Mouse (Mus musculus): Measurements from ENCODE around the gene Rnd3. TPM values are rescaled to one million over a fixed set of nuclear protein-coding genes. Genes with fewer than 3 reads are reported as not detected.

The Rnd3 gene
- polyA plus RNA-seq, 1 experiment: not detected

DNA sequence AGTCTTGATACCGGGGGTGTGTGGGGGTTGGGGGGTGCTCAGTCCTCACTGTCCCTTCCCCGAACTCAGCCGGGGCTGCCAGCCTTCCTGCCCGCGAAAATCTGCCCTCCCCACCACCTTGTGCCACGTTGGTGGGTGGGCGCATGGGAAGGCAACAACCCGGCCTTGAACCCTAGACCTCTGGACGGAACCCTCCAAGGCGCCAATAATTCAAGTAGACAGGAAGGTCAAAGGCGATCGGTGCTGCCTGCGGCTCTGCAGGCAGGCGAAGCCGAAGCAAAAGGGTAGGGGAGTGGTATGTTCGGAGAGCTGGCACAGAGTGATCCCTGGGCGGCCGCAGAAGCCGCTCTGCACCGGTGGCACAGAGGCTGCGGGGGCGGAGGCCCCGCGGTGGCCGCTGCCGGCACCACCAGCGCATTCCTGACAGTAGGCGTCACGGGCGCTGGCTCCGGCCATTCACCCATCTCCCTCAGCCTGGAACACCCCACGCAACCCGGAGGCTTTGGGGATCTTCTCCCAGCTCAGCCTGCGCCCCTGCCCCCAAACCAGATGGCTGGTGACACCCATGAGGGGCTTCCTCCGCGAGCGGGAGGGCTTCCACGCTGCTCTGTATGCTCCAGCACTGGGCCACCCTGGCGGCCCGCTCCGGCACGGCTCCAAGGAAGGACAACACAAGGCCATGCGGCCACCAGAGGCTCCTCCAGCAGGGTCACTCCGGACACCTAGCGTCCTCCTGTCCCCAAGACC, 1.4 kb downstream of the Rnd3 start:
- Histone ChIP-seq H3K9me3 (no peaks in the 10 kb centered on the region), H3K4me3 (replicated peaks) (peak overlapping the region; percentile 92), H3K27me3 (replicated peaks) (peaks cover 38% of the 10 kb centered on the region), H3K4me1 (peaks cover 25% of the 10 kb centered on the region), H3K36me3 (replicated peaks; ENCODE audit: low read length) (no peaks in the 10 kb centered on the region)
- TF ChIP-seq FLI1 (IDR thresholded peaks at IDR 0.05; ENCODE audit: low read length) (no peak), GATA1 (IDR thresholded peaks at IDR 0.05; ENCODE audit: borderline replicate concordance, low read length) (no peak)

DNA sequence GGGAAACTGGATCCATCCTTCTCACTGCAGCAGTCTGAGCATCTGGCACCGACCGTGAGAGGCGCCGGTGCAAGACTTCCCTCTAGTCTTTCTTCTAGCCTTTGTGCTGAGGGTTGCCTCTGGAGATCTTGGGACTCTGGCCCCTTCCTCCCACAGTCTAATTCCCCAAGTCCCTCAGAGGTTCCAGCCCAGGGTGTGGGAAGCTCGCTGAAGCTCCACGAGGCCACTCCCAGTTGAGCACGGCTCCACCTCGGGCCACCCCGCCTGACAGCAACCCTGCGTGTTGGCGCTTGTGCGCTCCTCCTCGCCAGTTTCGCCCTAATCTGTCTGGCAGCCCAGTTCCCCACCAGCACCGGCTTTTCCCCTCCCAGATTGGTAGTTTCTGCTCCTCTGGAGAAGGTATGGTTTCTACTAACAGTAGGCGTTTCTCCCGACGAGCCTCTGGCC, 2.0 kb downstream of the Rnd3 start:
- no peak for TF ChIP-seq GATA1 (IDR thresholded peaks at IDR 0.05; ENCODE audit: borderline replicate concordance, low read length)
- no peak for TF ChIP-seq FLI1 (IDR thresholded peaks at IDR 0.05; ENCODE audit: low read length)
- peak overlapping the region; percentile 92 for H3K4me3 ChIP-seq (replicated peaks)
- H3K36me3 ChIP-seq (replicated peaks; ENCODE audit: low read length): no peaks in the 10 kb centered on the region
- peaks cover 38% of the 10 kb centered on the region for H3K27me3 ChIP-seq (replicated peaks)
- peaks cover 25% of the 10 kb centered on the region for H3K4me1 ChIP-seq
- no peaks in the 10 kb centered on the region for H3K9me3 ChIP-seq

DNA sequence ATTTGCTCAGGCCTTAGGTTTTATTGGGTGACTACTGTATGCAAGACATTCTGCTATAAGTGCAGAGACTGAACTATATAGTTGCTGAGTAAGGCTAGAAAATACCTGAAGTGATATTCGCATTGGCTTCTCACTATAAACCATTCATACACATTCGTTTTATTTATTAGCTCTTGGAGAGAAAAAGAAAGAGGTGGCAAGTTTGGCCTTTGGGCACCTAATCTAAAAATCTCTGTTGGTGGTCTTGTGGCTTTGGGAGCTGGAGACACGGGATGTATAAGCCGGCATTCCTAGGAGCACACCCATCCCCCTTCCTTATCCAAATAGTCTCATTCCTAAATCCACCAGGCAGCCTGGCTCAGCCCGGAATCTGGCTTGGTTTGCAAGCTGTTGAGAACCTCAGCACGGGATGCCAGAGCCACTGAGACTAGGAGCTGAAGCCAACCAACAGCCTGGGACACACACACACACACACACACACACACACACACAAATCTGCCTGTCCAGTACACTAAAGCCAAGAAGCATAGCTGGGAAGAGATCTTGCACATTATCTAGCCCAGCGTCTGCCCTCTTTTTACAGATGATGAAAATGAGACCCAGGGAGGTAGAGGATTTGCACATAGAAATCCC, 3.0 kb downstream of the Rnd3 start:
- H3K4me1 ChIP-seq: peaks cover 25% of the 10 kb centered on the region
- H3K36me3 ChIP-seq (replicated peaks; ENCODE audit: low read length): no peaks in the 10 kb centered on the region
- no peaks in the 10 kb centered on the region for H3K9me3 ChIP-seq
- no peak overlapping the region for H3K4me3 ChIP-seq (replicated peaks)
- H3K27me3 ChIP-seq (replicated peaks): peaks cover 38% of the 10 kb centered on the region
- TF ChIP-seq FLI1 (IDR thresholded peaks at IDR 0.05; ENCODE audit: low read length) (no peak), GATA1 (IDR thresholded peaks at IDR 0.05; ENCODE audit: borderline replicate concordance, low read length) (no peak)

DNA sequence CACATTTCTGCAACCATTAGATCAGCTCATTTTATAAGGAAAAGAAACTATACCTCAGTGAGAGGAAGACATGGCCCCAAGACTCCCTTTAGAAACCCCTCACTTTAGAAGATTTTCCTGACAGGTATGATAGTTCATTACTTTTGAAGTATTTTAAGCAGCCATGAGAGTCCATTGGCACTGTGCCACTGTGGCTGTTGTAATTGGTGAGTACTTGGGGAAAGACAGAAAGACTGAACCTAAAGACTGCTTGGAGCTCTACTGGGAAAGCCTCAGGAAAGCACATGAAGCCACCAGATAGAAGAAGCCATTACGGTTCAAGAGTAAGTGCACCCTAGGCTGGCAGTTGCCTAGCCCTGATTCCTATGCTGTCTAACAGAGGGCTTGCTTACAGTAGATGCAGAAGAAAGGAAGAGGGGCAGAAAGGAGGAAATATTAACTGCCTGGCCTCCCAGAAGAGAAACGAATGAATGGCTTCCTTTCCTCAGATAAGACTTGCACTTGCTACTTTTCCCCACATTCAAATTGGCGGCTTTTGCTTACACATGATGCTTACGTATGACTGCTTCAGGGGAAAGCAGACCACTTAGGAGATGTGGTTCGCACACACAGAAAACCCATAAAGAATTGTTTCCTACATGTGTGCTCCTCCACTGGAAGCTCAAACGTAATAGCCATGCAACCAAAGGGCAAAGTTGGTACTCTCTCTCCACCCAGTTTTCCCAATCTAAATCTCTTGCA, 4.4 kb downstream of the Rnd3 start:
- Histone ChIP-seq H3K9me3 (no peaks in the 10 kb centered on the region), H3K4me3 (replicated peaks) (no peak overlapping the region), H3K27me3 (replicated peaks) (peaks cover 38% of the 10 kb centered on the region), H3K4me1 (peaks cover 25% of the 10 kb centered on the region), H3K36me3 (replicated peaks; ENCODE audit: low read length) (no peaks in the 10 kb centered on the region)
- TF ChIP-seq FLI1 (IDR thresholded peaks at IDR 0.05; ENCODE audit: low read length): no peak
- no peak for TF ChIP-seq GATA1 (IDR thresholded peaks at IDR 0.05; ENCODE audit: borderline replicate concordance, low read length)

DNA sequence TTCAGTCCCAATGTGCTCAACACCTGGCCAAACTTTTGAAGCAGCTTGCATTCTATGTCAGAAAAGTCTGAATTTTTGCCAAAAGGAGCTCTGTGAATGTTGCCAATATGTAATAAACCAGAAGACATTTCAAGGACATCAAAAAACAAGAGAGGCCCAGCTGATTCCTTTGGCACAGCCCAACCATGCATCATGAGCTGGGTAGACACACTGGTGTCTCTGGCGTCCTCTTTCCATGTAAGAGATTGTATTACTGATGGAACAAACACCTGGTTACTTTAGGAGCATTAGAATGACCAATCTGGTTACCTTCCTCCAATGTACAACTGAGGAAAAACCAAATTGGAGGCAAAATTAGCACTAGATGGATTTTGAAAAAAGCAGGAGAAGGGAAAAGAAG, 6.5 kb downstream of the Rnd3 start:
- Histone ChIP-seq H3K9me3 (no peaks in the 10 kb centered on the region), H3K36me3 (replicated peaks; ENCODE audit: low read length) (no peaks in the 10 kb centered on the region), H3K4me3 (replicated peaks) (no peak overlapping the region), H3K4me1 (peaks cover 11% of the 10 kb centered on the region), H3K27me3 (replicated peaks) (peaks cover 22% of the 10 kb centered on the region)
- TF ChIP-seq FLI1 (IDR thresholded peaks at IDR 0.05; ENCODE audit: low read length) (no peak), GATA1 (IDR thresholded peaks at IDR 0.05; ENCODE audit: borderline replicate concordance, low read length) (no peak)

DNA sequence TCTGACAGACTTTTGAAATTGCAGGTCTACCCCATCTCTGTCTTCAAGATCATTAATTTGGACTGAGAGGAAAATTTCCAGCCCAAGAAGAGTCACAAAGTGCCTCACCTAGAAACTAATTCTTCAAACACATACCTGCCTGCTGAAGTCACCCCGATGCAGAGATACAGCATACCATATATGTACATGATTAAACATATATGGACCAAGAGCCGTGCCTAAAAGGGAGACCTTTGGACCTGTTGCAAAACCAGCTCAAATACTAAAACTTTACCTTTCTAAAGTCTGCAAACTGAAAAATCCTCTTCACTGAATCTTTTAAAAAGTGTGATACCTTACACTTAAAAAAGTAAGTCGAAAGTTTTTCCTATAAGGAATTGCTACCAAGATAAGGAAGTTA, 7.6 kb downstream of the Rnd3 start:
- no peak overlapping the region for H3K4me3 ChIP-seq (replicated peaks)

DNA sequence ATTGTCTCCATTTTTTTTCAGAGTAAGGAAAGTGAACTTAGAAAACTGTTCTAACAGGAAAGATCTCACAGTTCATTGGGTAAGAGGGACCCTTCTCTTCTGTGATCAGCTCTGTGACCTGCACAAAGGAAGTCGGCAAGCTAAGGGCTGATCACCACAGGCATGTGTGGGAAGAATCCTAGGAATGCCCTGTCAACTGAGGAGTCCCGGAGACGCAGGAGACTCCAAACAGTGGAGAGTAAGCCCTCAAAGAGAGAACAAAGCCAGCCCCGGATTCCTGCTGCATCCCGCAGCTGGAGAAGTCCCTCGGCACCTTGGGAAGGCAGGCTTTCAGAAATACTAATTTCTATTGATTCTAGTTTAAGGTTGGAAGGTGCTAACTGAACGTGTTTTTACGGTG, 8.4 kb downstream of the Rnd3 start:
- H3K9me3 ChIP-seq: no peaks in the 10 kb centered on the region
- no peak overlapping the region for H3K4me3 ChIP-seq (replicated peaks)
- no peaks in the 10 kb centered on the region for H3K36me3 ChIP-seq (replicated peaks; ENCODE audit: low read length)
- peaks cover 6% of the 10 kb centered on the region for H3K27me3 ChIP-seq (replicated peaks)
- peaks cover 3% of the 10 kb centered on the region; the same call in 1 of the 2 replicates for H3K4me1 ChIP-seq
- no peak for TF ChIP-seq GATA1 (IDR thresholded peaks at IDR 0.05; ENCODE audit: borderline replicate concordance, low read length)
- no peak for TF ChIP-seq FLI1 (IDR thresholded peaks at IDR 0.05; ENCODE audit: low read length)

More for the DNA sequence above, 7.6 kb downstream of the Rnd3 start:
- peaks cover 13% of the 10 kb centered on the region for H3K27me3 ChIP-seq (replicated peaks)
- H3K36me3 ChIP-seq (replicated peaks; ENCODE audit: low read length): no peaks in the 10 kb centered on the region
- peaks cover 3% of the 10 kb centered on the region; the same call in 1 of the 2 replicates for H3K4me1 ChIP-seq
- no peaks in the 10 kb centered on the region for H3K9me3 ChIP-seq
- no peak for TF ChIP-seq FLI1 (IDR thresholded peaks at IDR 0.05; ENCODE audit: low read length)
- no peak for TF ChIP-seq GATA1 (IDR thresholded peaks at IDR 0.05; ENCODE audit: borderline replicate concordance, low read length)

DNA sequence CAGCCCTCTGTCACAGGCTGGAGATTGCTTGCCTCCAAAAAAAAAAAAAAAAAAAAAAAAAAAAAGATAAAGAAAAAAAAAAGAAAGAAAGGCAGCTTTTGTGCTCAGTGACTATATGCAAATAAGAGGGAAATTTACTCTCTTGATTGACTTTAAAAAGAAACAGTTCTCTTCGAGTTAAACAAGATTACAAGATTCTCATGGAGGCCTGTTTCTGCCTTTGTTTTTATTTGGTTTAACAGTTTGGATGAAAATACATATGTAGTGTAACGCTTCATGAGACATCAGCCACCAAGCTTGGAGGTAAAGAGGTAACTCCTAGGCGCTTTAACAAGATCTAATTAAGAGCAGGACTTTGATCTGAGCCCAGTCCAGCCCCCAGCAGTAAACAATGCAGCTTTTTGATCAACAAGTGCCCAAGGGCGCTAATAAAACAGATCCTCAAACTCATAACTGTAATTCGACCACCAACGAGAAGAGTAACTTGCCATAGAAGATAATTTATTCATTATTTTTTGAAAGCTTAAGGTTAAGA, 8.9 kb downstream of the Rnd3 start:
- H3K9me3 ChIP-seq: no peaks in the 10 kb centered on the region
- TF ChIP-seq FLI1 (IDR thresholded peaks at IDR 0.05; ENCODE audit: low read length) (no peak), GATA1 (IDR thresholded peaks at IDR 0.05; ENCODE audit: borderline replicate concordance, low read length) (no peak)
- no peak overlapping the region for H3K4me3 ChIP-seq (replicated peaks)
- H3K27me3 ChIP-seq (replicated peaks): peaks cover 6% of the 10 kb centered on the region
- H3K36me3 ChIP-seq (replicated peaks; ENCODE audit: low read length): no peaks in the 10 kb centered on the region
- peaks cover 3% of the 10 kb centered on the region; the same call in 1 of the 2 replicates for H3K4me1 ChIP-seq

DNA sequence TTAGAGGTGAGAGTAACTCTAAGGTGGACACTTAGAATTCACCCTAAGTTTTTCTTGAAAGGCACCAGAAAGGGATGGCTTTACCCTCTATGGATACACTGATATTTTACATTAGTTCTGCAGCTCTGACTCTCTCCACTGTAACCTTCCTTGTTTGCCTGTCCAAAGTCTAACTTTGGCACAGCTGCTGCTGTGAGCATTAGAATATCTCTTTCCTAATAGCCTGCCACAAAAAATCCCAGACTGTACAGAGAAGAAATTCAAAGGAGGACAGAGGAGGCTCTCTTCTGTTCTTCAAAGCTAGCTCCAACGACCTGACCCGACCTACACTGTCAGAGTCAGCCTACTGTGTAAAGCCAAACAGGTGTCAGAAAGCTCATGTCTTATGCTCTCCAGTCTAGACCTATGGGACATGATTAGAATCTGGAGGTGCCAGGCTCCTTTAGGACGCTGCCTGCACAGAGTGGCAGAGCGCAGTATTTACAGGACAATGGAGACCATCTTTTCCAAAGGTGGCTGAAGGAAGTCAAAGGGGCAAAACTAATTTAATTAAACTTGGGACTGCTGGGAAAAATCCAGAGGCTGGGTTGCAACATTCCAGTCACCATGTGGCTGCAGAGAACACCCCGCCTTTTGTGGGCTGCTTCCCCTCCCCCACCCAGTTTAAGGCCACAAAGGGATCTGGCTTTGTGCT, 9.5 kb downstream of the Rnd3 start:
- Histone ChIP-seq H3K27me3 (replicated peaks) (peaks cover under 1% of the 10 kb centered on the region), H3K9me3 (no peaks in the 10 kb centered on the region), H3K4me1 (peaks cover 3% of the 10 kb centered on the region; the same call in 1 of the 2 replicates), H3K36me3 (replicated peaks; ENCODE audit: low read length) (no peaks in the 10 kb centered on the region), H3K4me3 (replicated peaks) (no peak overlapping the region)
- no peak for TF ChIP-seq FLI1 (IDR thresholded peaks at IDR 0.05; ENCODE audit: low read length)
